Mouse (Mus musculus) hindbrain, embryonic 11.5 days (tissue): Measurements from ENCODE around the gene Vmn2r83. TPM values are rescaled to one million over a fixed set of nuclear protein-coding genes. Genes with fewer than 3 reads are reported as not detected.

ENCODE experiments used
- ATAC-seq: fragments of 200-750 bp; cut with Nextera tagmentation; 2 replicates; pipeline ENCODE4 v1.8.0; 2017; ENCODE audit warnings: mild to moderate bottlenecking, moderate TSS enrichment, moderate library complexity; ENCODE audit not compliant: low FRiP score
- DNase-seq: peaks from one replicate; pipeline ENCODE4 v3.0.0-alpha.2; 2015; ENCODE audit warnings: low spot score
- H3K27ac ChIP-seq: fragments of 300-500 bp; sonication (generic); 2 replicates; pipeline ENCODE4 v1.5.1; 2014; ENCODE audit warnings: mild to moderate bottlenecking, low read depth, low read length
- H3K27me3 ChIP-seq: fragments of 300-500 bp; sonication (generic); 2 replicates; pipeline ENCODE4 v1.6.1; 2014; ENCODE audit warnings: mild to moderate bottlenecking, low read length, moderate library complexity, mixed read lengths; ENCODE audit not compliant: control insufficient read depth, insufficient read depth
- H3K36me3 ChIP-seq: fragments of 300-500 bp; sonication (generic); 2 replicates; pipeline ENCODE4 v1.6.1; 2014; ENCODE audit warnings: mild to moderate bottlenecking, low read length, moderate library complexity, mixed read lengths; ENCODE audit not compliant: control insufficient read depth, insufficient read depth
- H3K4me1 ChIP-seq: fragments of 300-500 bp; sonication (generic); replicated peaks from 2 replicates; pipeline ENCODE4 v1.6.1; 2014; ENCODE audit warnings: low read length, mixed read lengths; ENCODE audit not compliant: control insufficient read depth, insufficient read depth
- H3K4me2 ChIP-seq: fragments of 300-500 bp; sonication (generic); replicated peaks from 2 replicates; pipeline ENCODE4 v1.6.1; 2014; ENCODE audit warnings: mild to moderate bottlenecking, low read depth, low read length
- H3K4me3 ChIP-seq: fragments of 300-500 bp; sonication (generic); 2 replicates; pipeline ENCODE4 v1.5.1; 2014; ENCODE audit warnings: low read depth, low read length
- H3K9ac ChIP-seq: fragments of 300-500 bp; sonication (generic); 2 replicates; pipeline ENCODE4 v1.6.1; 2014; ENCODE audit warnings: low read depth, low read length
- H3K9me3 ChIP-seq: fragments of 300-500 bp; sonication (generic); 2 replicates; pipeline ENCODE4 v1.6.1; 2016; ENCODE audit warnings: low read length; ENCODE audit not compliant: control insufficient read depth
- WGBS: fragments of 180-500 bp; shearing (Covaris S2); extraction: QIAGEN DNeasy Blood & Tissue Kit; methylation state at CpG from one replicate; pipeline ENCODE4 v1.1.7; 2014; 5-methylcytosine and 5-hydroxymethylcytosine counted together
- polyA plus RNA-seq: library from polyadenylated mRNA; unstranded; fragments of >200 nt; fragmentation: Nextera tagmentation; extraction: Ambion mirVana; gene quantifications from 2 replicates; pipeline ENCODE4 v1.2.1, GENCODE M21; 2014

Vmn2r83 gene
- polyA plus RNA-seq, 1 experiment from 2014 or later = not detected

- WGBS = 87% methylated on average over 12 of the region's 12 CpGs
- H3K4me1 ChIP-seq = no peaks in the 10 kb centered on the region
- H3K36me3 ChIP-seq = no peaks in the 10 kb centered on the region
- H3K4me2 ChIP-seq = no peak overlapping the region
- H3K9ac ChIP-seq = no peak overlapping the region
- no peak overlapping the region for H3K4me3 ChIP-seq
- H3K27ac ChIP-seq = no peak overlapping the region
- DNase-seq = no peak
- ATAC-seq = no peak
- no peaks in the 10 kb centered on the region for H3K27me3 ChIP-seq
- no peaks in the 10 kb centered on the region for H3K9me3 ChIP-seq
These were observed 58.3 kb downstream of the Vmn2r83 start for GRCm38 (mm10) chr10:79526661-79527452.

- Histone ChIP-seq H3K4me3 (no peak overlapping the region), H3K9me3 (no peaks in the 10 kb centered on the region), H3K27ac (no peak overlapping the region), H3K27me3 (no peaks in the 10 kb centered on the region), H3K4me1 (no peaks in the 10 kb centered on the region), H3K36me3 (no peaks in the 10 kb centered on the region), H3K4me2 (no peak overlapping the region), H3K9ac (no peak overlapping the region)
- WGBS = 90% methylated on average over 6 of the region's 6 CpGs
- ATAC-seq (no peak), DNase-seq (no peak)
These were observed 58.9 kb downstream of the Vmn2r83 start for GRCm38 (mm10) chr10:79527453-79527845.

DNA sequence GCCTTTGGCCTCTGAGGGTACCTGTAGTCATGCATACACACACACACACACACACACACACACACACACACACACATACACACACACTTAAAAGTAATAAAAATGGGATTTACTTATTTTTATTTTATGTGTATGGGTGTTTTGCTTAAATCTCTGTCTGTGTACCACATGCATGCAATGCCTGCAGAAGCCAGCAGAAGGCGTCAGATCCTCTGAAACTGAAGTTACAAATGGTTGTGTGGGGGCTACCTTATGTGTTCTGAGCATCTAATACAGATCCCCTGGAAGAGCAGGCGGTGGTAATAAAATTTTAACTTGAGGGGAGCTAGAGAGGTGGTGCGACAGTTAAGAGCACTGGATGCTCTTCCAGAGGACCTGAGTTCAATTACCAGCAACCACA is 59.5 kb downstream of the Vmn2r83 start:
- Histone ChIP-seq H3K4me2 (no peak overlapping the region), H3K27ac (no peak overlapping the region)

DNA sequence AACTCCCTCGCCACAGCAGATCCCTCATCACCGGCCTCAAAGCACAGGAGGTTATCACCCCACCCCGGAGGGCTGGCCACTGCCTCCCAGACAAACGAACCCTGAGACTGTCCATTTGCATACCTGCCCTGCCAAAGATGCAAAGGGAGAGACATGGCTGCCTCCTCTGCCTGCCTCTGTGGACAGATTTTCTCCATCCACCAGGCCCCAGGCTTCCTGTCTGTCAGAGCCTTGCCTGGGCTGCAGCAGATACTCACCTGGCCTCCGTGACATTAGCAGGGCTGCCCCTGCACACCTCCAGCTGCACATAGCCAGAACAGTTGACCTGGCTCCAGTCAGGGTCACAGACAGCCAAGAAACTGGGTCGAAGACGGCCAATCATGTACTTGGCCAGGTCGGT is 61.7 kb downstream of the Vmn2r83 start:
- Histone ChIP-seq H3K9ac (no peak overlapping the region), H3K27me3 (no peaks in the 10 kb centered on the region), H3K9me3 (no peaks in the 10 kb centered on the region), H3K36me3 (no peaks in the 10 kb centered on the region), H3K4me3 (no peak overlapping the region), H3K27ac (no peak overlapping the region), H3K4me1 (no peaks in the 10 kb centered on the region), H3K4me2 (no peak overlapping the region)
- DNase-seq (no peak), ATAC-seq (no peak)
- WGBS = 74% methylated on average over 8 of the region's 8 CpGs

More for the DNA sequence above, 59.5 kb downstream of the Vmn2r83 start:
- WGBS = 82% methylated on average over 3 of the region's 3 CpGs
- DNase-seq (no peak), ATAC-seq (no peak)
- Histone ChIP-seq H3K9ac (no peak overlapping the region), H3K9me3 (no peaks in the 10 kb centered on the region), H3K4me3 (no peak overlapping the region), H3K4me1 (no peaks in the 10 kb centered on the region), H3K36me3 (no peaks in the 10 kb centered on the region), H3K27me3 (no peaks in the 10 kb centered on the region)

GRCm38 (mm10) chr10:79530721-79531120 is 62.2 kb downstream of the Vmn2r83 start:
- no peak overlapping the region for H3K27ac ChIP-seq
- ATAC-seq = no peak
- no peaks in the 10 kb centered on the region for H3K36me3 ChIP-seq
- no peak overlapping the region for H3K4me3 ChIP-seq
- H3K4me2 ChIP-seq = no peak overlapping the region
- 91% methylated on average over 13 of the region's 13 CpGs for WGBS
- no peak for DNase-seq
- no peak overlapping the region for H3K9ac ChIP-seq
- no peaks in the 10 kb centered on the region for H3K4me1 ChIP-seq
- no peaks in the 10 kb centered on the region for H3K27me3 ChIP-seq
- H3K9me3 ChIP-seq = no peaks in the 10 kb centered on the region

GRCm38 (mm10) chr10:79531593-79531992 is 63.1 kb downstream of the Vmn2r83 start:
- ATAC-seq (no peak), DNase-seq (no peak)
- no peaks in the 10 kb centered on the region for H3K4me1 ChIP-seq
- H3K36me3 ChIP-seq = no peaks in the 10 kb centered on the region
- no peak overlapping the region for H3K4me3 ChIP-seq
- H3K9me3 ChIP-seq = no peaks in the 10 kb centered on the region
- no peak overlapping the region for H3K9ac ChIP-seq
- no peak overlapping the region for H3K4me2 ChIP-seq
- H3K27ac ChIP-seq = no peak overlapping the region
- no peaks in the 10 kb centered on the region for H3K27me3 ChIP-seq
- 83% methylated on average over 3 of the region's 3 CpGs for WGBS

DNA sequence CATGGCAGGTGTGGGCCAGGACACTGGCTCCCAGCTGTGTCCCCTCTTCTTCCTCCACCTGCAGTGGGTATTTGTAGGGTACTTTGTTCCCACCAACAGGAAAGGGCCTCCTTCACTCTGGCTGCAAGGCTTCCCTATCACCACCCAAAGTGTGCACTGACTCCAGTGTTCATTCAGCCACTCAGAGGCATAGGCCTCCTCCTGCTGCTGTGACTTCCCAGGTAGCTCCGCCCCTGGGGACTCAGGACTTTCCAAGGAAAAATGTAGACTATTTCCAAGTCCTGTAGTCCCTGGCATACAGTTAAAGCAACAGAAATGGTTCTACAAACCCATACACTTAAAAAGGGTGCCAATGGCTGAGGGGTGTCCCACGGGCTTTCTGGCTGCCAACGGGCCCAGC is 64.1 kb downstream of the Vmn2r83 start:
- no peaks in the 10 kb centered on the region for H3K9me3 ChIP-seq
- peak overlapping the region; percentile 65 for H3K4me3 ChIP-seq
- H3K27me3 ChIP-seq = no peaks in the 10 kb centered on the region
- 32% methylated on average over 3 of the region's 3 CpGs for WGBS
- peak overlapping the region; percentile 33; the same call in 1 of the 2 replicates for H3K27ac ChIP-seq
- H3K4me2 ChIP-seq = peak overlapping the region; percentile 98
- no peaks in the 10 kb centered on the region for H3K36me3 ChIP-seq
- ATAC-seq (0 out of 2 replicates have a peak, but pooled peaks have one; percentile 19), DNase-seq (peak; percentile 13)
- peak overlapping the region; percentile 64 for H3K9ac ChIP-seq
- no peaks in the 10 kb centered on the region for H3K4me1 ChIP-seq

DNA sequence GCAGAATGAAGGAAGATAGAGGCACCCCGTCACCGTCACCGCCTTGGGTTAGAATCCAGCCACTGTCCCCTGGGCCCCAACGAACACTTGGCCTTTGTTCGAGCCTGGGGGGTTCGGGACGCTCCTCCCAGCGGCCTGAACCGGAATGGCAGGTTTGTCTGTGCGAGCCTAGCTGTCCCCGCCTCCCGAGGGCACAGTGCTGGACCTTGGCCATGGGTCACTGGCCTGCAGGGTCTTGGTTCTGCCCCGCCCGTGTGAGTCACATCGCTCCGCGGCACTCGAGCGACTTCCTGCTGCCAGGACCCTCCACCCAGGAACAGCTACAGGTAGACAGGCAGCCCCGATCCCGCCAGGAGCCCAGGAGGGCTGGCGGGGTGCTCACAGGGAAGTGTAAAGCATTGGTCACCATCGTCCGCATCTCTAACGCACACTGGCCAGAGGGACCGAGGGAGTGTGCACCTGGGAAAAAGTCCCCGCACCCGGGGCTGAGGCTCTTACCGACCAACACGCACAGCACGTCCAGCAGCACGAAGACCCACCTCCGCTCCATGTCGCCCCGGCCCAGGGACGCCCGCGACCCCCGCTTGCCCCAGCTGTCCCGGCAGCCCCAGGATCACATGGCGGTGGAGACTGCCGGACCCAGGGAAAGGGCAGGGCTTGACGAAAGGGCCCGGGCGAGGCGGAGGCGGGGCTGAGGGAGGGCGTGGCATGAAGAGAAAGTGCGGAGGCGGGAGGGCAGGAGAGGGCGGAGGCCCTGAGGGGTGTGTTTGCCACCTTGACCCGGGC is 64.8 kb downstream of the Vmn2r83 start, which contains the start of gene Plpp2:
Plpp2 (minus strand) TSS at position 671 of the 786 bp plus-strand sequence.
- ATAC-seq = peak; percentile 80
- Histone ChIP-seq H3K9me3 (no peaks in the 10 kb centered on the region), H3K4me3 (peak within 1 kb of the TSS; percentile 65), H3K9ac (peak within 1 kb of the TSS; percentile 64), H3K27me3 (no peaks in the 10 kb centered on the region), H3K27ac (peak within 1 kb of the TSS; percentile 33; the same call in 1 of the 2 replicates), H3K4me1 (no peaks in the 10 kb centered on the region), H3K4me2 (peak within 1 kb of the TSS; percentile 98), H3K36me3 (no peaks in the 10 kb centered on the region)
- peak; percentile 81 for DNase-seq
- under 1% methylated on average over 50 of the region's 52 CpGs for WGBS
